Mouse (Mus musculus) heart, embryonic 13.5 days (tissue): Measurements from ENCODE around the gene Cradd. TPM values are rescaled to one million over a fixed set of nuclear protein-coding genes. Genes with fewer than 3 reads are reported as not detected.

ENCODE experiments used
- ATAC-seq: fragments of 200-750 bp; cut with Nextera tagmentation; 2 replicates; pipeline ENCODE4 v1.8.0; 2017; ENCODE audit warnings: moderate TSS enrichment; ENCODE audit not compliant: insufficient number of reproducible peaks, low FRiP score, low TSS enrichment; ENCODE audit errors: extremely low read depth
- H3K27ac ChIP-seq: fragments of 300-500 bp; sonication (generic); replicated peaks from 2 replicates; pipeline ENCODE4 v1.5.1; 2015; ENCODE audit warnings: moderate library complexity, mild to moderate bottlenecking, inconsistent platforms
- H3K27me3 ChIP-seq: fragments of 300-500 bp; sonication (generic); replicated peaks from 2 replicates; pipeline ENCODE4 v1.6.1; 2015; ENCODE audit warnings: mild to moderate bottlenecking, inconsistent platforms
- H3K36me3 ChIP-seq: fragments of 300-500 bp; sonication (generic); 2 replicates; pipeline ENCODE4 v1.6.1; 2015; ENCODE audit warnings: mild to moderate bottlenecking, inconsistent platforms
- H3K4me1 ChIP-seq: fragments of 300-500 bp; sonication (generic); 2 replicates; pipeline ENCODE4 v1.6.1; 2015; ENCODE audit warnings: inconsistent platforms
- H3K4me2 ChIP-seq: fragments of 300-500 bp; sonication (generic); 2 replicates; pipeline ENCODE4 v1.6.1; 2015; ENCODE audit warnings: inconsistent platforms, mild to moderate bottlenecking, moderate library complexity
- H3K4me3 ChIP-seq: fragments of 300-500 bp; sonication (generic); 2 replicates; pipeline ENCODE4 v1.5.1; 2015; ENCODE audit warnings: moderate library complexity, mild to moderate bottlenecking, inconsistent platforms
- H3K9ac ChIP-seq: fragments of 300-500 bp; sonication (generic); 2 replicates; pipeline ENCODE4 v1.6.1; 2015; ENCODE audit warnings: inconsistent platforms, mild to moderate bottlenecking, moderate library complexity
- H3K9me3 ChIP-seq: fragments of 300-500 bp; sonication (generic); 2 replicates; pipeline ENCODE4 v1.6.1; 2016; ENCODE audit warnings: inconsistent platforms
- WGBS: fragments of 180-500 bp; shearing (Covaris S2); methylation state at CpG from one replicate; pipeline ENCODE4 v1.1.7; 2015; ENCODE audit warnings: mixed read lengths; 5-methylcytosine and 5-hydroxymethylcytosine counted together
- polyA plus RNA-seq: library from polyadenylated mRNA; unstranded; fragments of >200 nt; fragmentation: Nextera tagmentation; extraction: Ambion mirVana; gene quantifications from 2 replicates; pipeline ENCODE4 v1.2.1, GENCODE M21; 2015

Cradd gene
- polyA plus RNA-seq, 1 experiment from 2014 or later = 8.6 TPM

GRCm38 (mm10) chr10:95195719-95196118, 128.2 kb downstream of the Cradd start:
- no peak for ATAC-seq
- 71% methylated on average over 5 of the region's 5 CpGs for WGBS
- no peaks in the 10 kb centered on the region for H3K27me3 ChIP-seq
- H3K4me2 ChIP-seq = no peak overlapping the region
- H3K27ac ChIP-seq = no peak overlapping the region
- H3K4me3 ChIP-seq = no peak overlapping the region
- no peak overlapping the region for H3K9ac ChIP-seq
- no peaks in the 10 kb centered on the region for H3K36me3 ChIP-seq
- H3K4me1 ChIP-seq = peaks cover 65% of the 10 kb centered on the region
- H3K9me3 ChIP-seq = no peaks in the 10 kb centered on the region

- no peaks in the 10 kb centered on the region for H3K9me3 ChIP-seq
- H3K4me1 ChIP-seq = peaks cover 59% of the 10 kb centered on the region
- WGBS = 88% methylated on average over 4 of the region's 4 CpGs
- H3K4me2 ChIP-seq = no peak overlapping the region
- H3K4me3 ChIP-seq = no peak overlapping the region
- H3K9ac ChIP-seq = no peak overlapping the region
- H3K27ac ChIP-seq = no peak overlapping the region; the same call in 1 of the 2 replicates
- H3K36me3 ChIP-seq = no peaks in the 10 kb centered on the region
- H3K27me3 ChIP-seq = no peaks in the 10 kb centered on the region
- ATAC-seq = no peak
These were observed 129.2 kb downstream of the Cradd start for GRCm38 (mm10) chr10:95194776-95195175.

- ATAC-seq = no peak
- no peak overlapping the region for H3K4me3 ChIP-seq
- peaks cover 3% of the 10 kb centered on the region; the same call in 1 of the 2 replicates for H3K9me3 ChIP-seq
- H3K27ac ChIP-seq = peak overlapping the region; percentile 73
- H3K4me1 ChIP-seq = peaks cover 53% of the 10 kb centered on the region
- peak overlapping the region; percentile 48; the same call in 1 of the 2 replicates for H3K9ac ChIP-seq
- peaks cover 3% of the 10 kb centered on the region for H3K36me3 ChIP-seq
- no peaks in the 10 kb centered on the region for H3K27me3 ChIP-seq
- 41% methylated on average over 11 of the region's 11 CpGs for WGBS
- H3K4me2 ChIP-seq = peak overlapping the region; percentile 42
These were observed 130.1 kb downstream of the Cradd start for GRCm38 (mm10) chr10:95193875-95194281.

- H3K4me2 ChIP-seq = peak overlapping the region; percentile 20; the same call in 1 of the 2 replicates
- H3K4me3 ChIP-seq = no peak overlapping the region
- no peak overlapping the region for H3K9ac ChIP-seq
- H3K27me3 ChIP-seq = no peaks in the 10 kb centered on the region
- H3K9me3 ChIP-seq = peaks cover 6% of the 10 kb centered on the region; the same call in 1 of the 2 replicates
- ATAC-seq = no peak
- H3K36me3 ChIP-seq = peaks cover 6% of the 10 kb centered on the region
- 40% methylated on average over 3 of the region's 3 CpGs for WGBS
- H3K27ac ChIP-seq = peak overlapping the region; percentile 86
- H3K4me1 ChIP-seq = peaks cover 43% of the 10 kb centered on the region
These were observed 132.1 kb downstream of the Cradd start for GRCm38 (mm10) chr10:95191881-95192280.

GRCm38 (mm10) chr10:95191151-95191655, 132.7 kb downstream of the Cradd start:
- Histone ChIP-seq H3K9me3 (peaks cover 10% of the 10 kb centered on the region; the same call in 1 of the 2 replicates), H3K9ac (no peak overlapping the region), H3K4me1 (peaks cover 40% of the 10 kb centered on the region), H3K36me3 (peaks cover 6% of the 10 kb centered on the region), H3K27me3 (no peaks in the 10 kb centered on the region), H3K27ac (peak overlapping the region; percentile 86), H3K4me3 (no peak overlapping the region), H3K4me2 (peak overlapping the region; percentile 20; the same call in 1 of the 2 replicates)
- no peak for ATAC-seq
- 74% methylated on average over 9 of the region's 9 CpGs for WGBS

GRCm38 (mm10) chr10:95189550-95190211, 134.3 kb downstream of the Cradd start:
- H3K4me1 ChIP-seq = peaks cover 43% of the 10 kb centered on the region
- peaks cover 6% of the 10 kb centered on the region for H3K36me3 ChIP-seq
- H3K27ac ChIP-seq = no peak overlapping the region
- H3K4me2 ChIP-seq = no peak overlapping the region
- no peak overlapping the region for H3K4me3 ChIP-seq
- H3K9ac ChIP-seq = no peak overlapping the region
- 89% methylated on average over 16 of the region's 16 CpGs for WGBS
- no peak for ATAC-seq
- no peaks in the 10 kb centered on the region for H3K27me3 ChIP-seq
- H3K9me3 ChIP-seq = peaks cover 10% of the 10 kb centered on the region; the same call in 1 of the 2 replicates

- H3K27ac ChIP-seq = peak overlapping the region; percentile 65
- peaks cover 10% of the 10 kb centered on the region; the same call in 1 of the 2 replicates for H3K9me3 ChIP-seq
- no peak for ATAC-seq
- no peaks in the 10 kb centered on the region for H3K27me3 ChIP-seq
- H3K36me3 ChIP-seq = peaks cover 6% of the 10 kb centered on the region
- 38% methylated on average over 5 of the region's 5 CpGs for WGBS
- peaks cover 26% of the 10 kb centered on the region for H3K4me1 ChIP-seq
- H3K4me2 ChIP-seq = no peak overlapping the region
- H3K9ac ChIP-seq = no peak overlapping the region
- H3K4me3 ChIP-seq = no peak overlapping the region
These were observed 139.7 kb downstream of the Cradd start for GRCm38 (mm10) chr10:95184210-95184609.

- H3K4me3 ChIP-seq = no peak overlapping the region
- no peak overlapping the region for H3K27ac ChIP-seq
- no peak overlapping the region for H3K9ac ChIP-seq
- no peaks in the 10 kb centered on the region for H3K27me3 ChIP-seq
- no peaks in the 10 kb centered on the region for H3K36me3 ChIP-seq
- no peak overlapping the region for H3K4me2 ChIP-seq
- H3K4me1 ChIP-seq = peaks cover 26% of the 10 kb centered on the region
- H3K9me3 ChIP-seq = peaks cover 4% of the 10 kb centered on the region; the same call in 1 of the 2 replicates
- 71% methylated on average over 4 of the region's 4 CpGs for WGBS
- no peak for ATAC-seq
These were observed 140.9 kb downstream of the Cradd start for GRCm38 (mm10) chr10:95183051-95183450.

GRCm38 (mm10) chr10:95182405-95182804, 141.5 kb downstream of the Cradd start:
- no peak for ATAC-seq
- Histone ChIP-seq H3K27me3 (no peaks in the 10 kb centered on the region), H3K9me3 (peaks cover 4% of the 10 kb centered on the region; the same call in 1 of the 2 replicates), H3K4me1 (peaks cover 26% of the 10 kb centered on the region), H3K4me2 (no peak overlapping the region), H3K4me3 (no peak overlapping the region), H3K9ac (no peak overlapping the region), H3K27ac (no peak overlapping the region), H3K36me3 (no peaks in the 10 kb centered on the region)
- 88% methylated on average over 4 of the region's 4 CpGs for WGBS

GRCm38 (mm10) chr10:95181553-95181952, 142.4 kb downstream of the Cradd start:
- peaks cover 33% of the 10 kb centered on the region for H3K4me1 ChIP-seq
- 53% methylated on average over 10 of the region's 10 CpGs for WGBS
- no peaks in the 10 kb centered on the region for H3K36me3 ChIP-seq
- H3K4me3 ChIP-seq = no peak overlapping the region
- H3K9me3 ChIP-seq = peaks cover under 1% of the 10 kb centered on the region; the same call in 1 of the 2 replicates
- H3K27ac ChIP-seq = no peak overlapping the region; the same call in 1 of the 2 replicates
- no peak overlapping the region for H3K9ac ChIP-seq
- H3K4me2 ChIP-seq = no peak overlapping the region
- no peak for ATAC-seq
- H3K27me3 ChIP-seq = no peaks in the 10 kb centered on the region

- no peak overlapping the region for H3K4me3 ChIP-seq
- no peak overlapping the region for H3K4me2 ChIP-seq
- H3K27me3 ChIP-seq = no peaks in the 10 kb centered on the region
- peaks cover 35% of the 10 kb centered on the region for H3K4me1 ChIP-seq
- ATAC-seq = no peak
- 78% methylated on average over 3 of the region's 3 CpGs for WGBS
- H3K9me3 ChIP-seq = no peaks in the 10 kb centered on the region
- H3K36me3 ChIP-seq = no peaks in the 10 kb centered on the region
- no peak overlapping the region for H3K27ac ChIP-seq
- no peak overlapping the region for H3K9ac ChIP-seq
These were observed 143.0 kb downstream of the Cradd start for GRCm38 (mm10) chr10:95180900-95181299.
